18 mouse cellular contexts compared by ENCODE assay signal in genomic region chr15:101803052-101803822, GRCm38 (mm10). TPM values are rescaled to one million over a fixed set of nuclear protein-coding genes. Genes with fewer than 3 reads are reported as not detected.
DNase-seq lines count a peak whose midpoint lies in the region; ATAC-seq lines count a peak whose summit lies in the region.
"Had no signal": no experiment of that assay in that cellular context is flagged by ENCODE, and none has a peak within 500 bp of the region (broad histone marks: within the 10 kb centered on the region; RNA-seq: fewer than 3 reads in every experiment).

No protein-coding gene starts in this region.

- H3K9me3 ChIP-seq in forebrain, embryonic 12.5 days: no peaks in the 10 kb centered on the region
- no peaks in the 10 kb centered on the region for H3K9me3 ChIP-seq in forebrain, embryonic 11.5 days (ENCODE audit: control insufficient read depth, low read length)
- no peaks in the 10 kb centered on the region for H3K9me3 ChIP-seq in neural tube, embryonic 11.5 days (ENCODE audit: control insufficient read depth, low read length)
- H3K9me3 ChIP-seq in neural tube, embryonic 15.5 days (replicated peaks): no peaks in the 10 kb centered on the region
- no peaks in the 10 kb centered on the region for H3K9me3 ChIP-seq in neural tube, embryonic 13.5 days
- H3K9me3 ChIP-seq: embryonic facial prominence, embryonic 13.5 days; liver, embryonic 13.5 days had no signal

- H3K36me3 ChIP-seq in forebrain, embryonic 12.5 days (replicated peaks): no peaks in the 10 kb centered on the region
- H3K36me3 ChIP-seq in forebrain, embryonic 11.5 days (ENCODE audit: control insufficient read depth, insufficient read depth, low read length): no peaks in the 10 kb centered on the region
- no peaks in the 10 kb centered on the region for H3K36me3 ChIP-seq in neural tube, embryonic 11.5 days (ENCODE audit: control insufficient read depth, insufficient read depth, low read length)
- no peaks in the 10 kb centered on the region for H3K36me3 ChIP-seq in neural tube, embryonic 15.5 days
- no peaks in the 10 kb centered on the region for H3K36me3 ChIP-seq in neural tube, embryonic 13.5 days
- H3K36me3 ChIP-seq: embryonic facial prominence, embryonic 13.5 days; liver, embryonic 13.5 days had no signal

- no peak overlapping the region for H3K4me3 ChIP-seq in forebrain, embryonic 12.5 days (replicated peaks)
- H3K4me3 ChIP-seq in forebrain, embryonic 11.5 days (ENCODE audit: low read depth, low read length): no peak overlapping the region
- H3K4me3 ChIP-seq in neural tube, embryonic 11.5 days (ENCODE audit: low read depth, low read length): no peak overlapping the region
- H3K4me3 ChIP-seq in neural tube, embryonic 15.5 days (replicated peaks): no peak overlapping the region
- no peak overlapping the region for H3K4me3 ChIP-seq in neural tube, embryonic 13.5 days
- H3K4me3 ChIP-seq: embryonic facial prominence, embryonic 13.5 days; gastrocnemius, adult 2 months; liver, embryonic 13.5 days had no signal

- no peaks in the 10 kb centered on the region for H3K27me3 ChIP-seq in forebrain, embryonic 12.5 days
- H3K27me3 ChIP-seq in forebrain, embryonic 11.5 days (ENCODE audit: control insufficient read depth, insufficient read depth, low read length): no peaks in the 10 kb centered on the region
- H3K27me3 ChIP-seq in neural tube, embryonic 11.5 days (ENCODE audit: control insufficient read depth, insufficient read depth, low read length): no peaks in the 10 kb centered on the region
- no peaks in the 10 kb centered on the region for H3K27me3 ChIP-seq in neural tube, embryonic 15.5 days (replicated peaks)
- H3K27me3 ChIP-seq in neural tube, embryonic 13.5 days: no peaks in the 10 kb centered on the region

- H3K4me2 ChIP-seq in forebrain, embryonic 12.5 days: no peak overlapping the region
- no peak overlapping the region for H3K4me2 ChIP-seq in forebrain, embryonic 11.5 days (ENCODE audit: low read depth, low read length, severe bottlenecking)
- no peak overlapping the region for H3K4me2 ChIP-seq in neural tube, embryonic 11.5 days (ENCODE audit: low read depth)
- no peak overlapping the region for H3K4me2 ChIP-seq in neural tube, embryonic 15.5 days
- H3K4me2 ChIP-seq in neural tube, embryonic 13.5 days: no peak overlapping the region
- H3K4me2 ChIP-seq: embryonic facial prominence, embryonic 13.5 days; liver, embryonic 13.5 days had no signal

- no peak for DNase-seq in forebrain, embryonic 11.5 days (ENCODE audit: low spot score)
- DNase-seq in neural tube, embryonic 11.5 days (ENCODE audit: low spot score): no peak
- DNase-seq in left cerebral cortex, adult 18-20 months (ENCODE audit: low spot score in 2 of 2): peak; percentile 12 to 38
- DNase-seq in heart, adult 8-10 months (ENCODE audit: low spot score): no peak
- DNase-seq in embryo, embryonic 10.5 days (ENCODE audit: low spot score): no peak
- DNase-seq: gastrocnemius, adult 2 months; kidney, adult 11 months; liver, embryonic 13.5 days; lung, postnatal 4 days had no signal

- ATAC-seq in forebrain, embryonic 12.5 days (ENCODE audit: low FRiP score): no peak
- no peak for ATAC-seq in forebrain, embryonic 11.5 days (replicated peaks; ENCODE audit: low FRiP score)
- 0 out of 2 replicates have a peak, but pooled peaks have one; percentile 38 for ATAC-seq in neural tube, embryonic 11.5 days (ENCODE audit: insufficient read depth, low FRiP score, low TSS enrichment)
- ATAC-seq in neural tube, embryonic 15.5 days (ENCODE audit: low FRiP score): no peak
- 0 out of 2 replicates have a peak, but pooled peaks have one; percentile 40 for ATAC-seq in neural tube, embryonic 13.5 days (ENCODE audit: low read depth)

- H3K27ac ChIP-seq in forebrain, embryonic 12.5 days: 0 out of 2 replicates have a peak overlapping the region, but pooled peaks have one; percentile 19
- H3K27ac ChIP-seq in forebrain, embryonic 11.5 days (ENCODE audit: low read depth, low read length): no peak overlapping the region
- no peak overlapping the region for H3K27ac ChIP-seq in neural tube, embryonic 11.5 days (ENCODE audit: low read depth, low read length)
- no peak overlapping the region for H3K27ac ChIP-seq in neural tube, embryonic 15.5 days (replicated peaks)
- H3K27ac ChIP-seq in neural tube, embryonic 13.5 days (replicated peaks): peak overlapping the region; percentile 56; the same call in 1 of the 2 replicates
- H3K27ac ChIP-seq: embryonic facial prominence, embryonic 13.5 days; gastrocnemius, adult 2 months; liver, embryonic 13.5 days had no signal

- WGBS in forebrain, embryonic 12.5 days: 76% methylated on average over 11 of the region's 11 CpGs
- 83% methylated on average over 11 of the region's 11 CpGs for WGBS in forebrain, embryonic 11.5 days
- WGBS in neural tube, embryonic 11.5 days: 79% methylated on average over 11 of the region's 11 CpGs
- WGBS in neural tube, embryonic 15.5 days: 53% methylated on average over 11 of the region's 11 CpGs
- 68% methylated on average over 11 of the region's 11 CpGs for WGBS in neural tube, embryonic 13.5 days

- H3K9ac ChIP-seq in forebrain, embryonic 12.5 days: no peak overlapping the region
- no peak overlapping the region for H3K9ac ChIP-seq in forebrain, embryonic 11.5 days (ENCODE audit: low read length)
- no peak overlapping the region for H3K9ac ChIP-seq in neural tube, embryonic 11.5 days (ENCODE audit: low read length)
- no peak overlapping the region for H3K9ac ChIP-seq in neural tube, embryonic 15.5 days (replicated peaks)
- no peak overlapping the region for H3K9ac ChIP-seq in neural tube, embryonic 13.5 days
- H3K9ac ChIP-seq: embryonic facial prominence, embryonic 13.5 days; liver, embryonic 13.5 days had no signal

- H3K4me1 ChIP-seq in forebrain, embryonic 12.5 days: peaks cover 16% of the 10 kb centered on the region; the same call in 1 of the 2 replicates
- H3K4me1 ChIP-seq in forebrain, embryonic 11.5 days (replicated peaks; ENCODE audit: control insufficient read depth, insufficient read depth, low read length): no peaks in the 10 kb centered on the region
- H3K4me1 ChIP-seq in neural tube, embryonic 11.5 days (ENCODE audit: control insufficient read depth, insufficient read depth, low read length): no peaks in the 10 kb centered on the region
- peaks cover 15% of the 10 kb centered on the region for H3K4me1 ChIP-seq in neural tube, embryonic 15.5 days
- H3K4me1 ChIP-seq in neural tube, embryonic 13.5 days (replicated peaks): peaks cover 26% of the 10 kb centered on the region
- H3K4me1 ChIP-seq: embryonic facial prominence, embryonic 13.5 days; liver, embryonic 13.5 days had no signal

RNA-seq across cellular contexts. Expression of gene Krt73, which starts 1.1 kb away (rescaled TPM):
- 0.19 and 0.41 TPM in 2 replicates for polyA plus RNA-seq in forebrain, embryonic 12.5 days (2016; fragmentation: Nextera tagmentation; extraction: Ambion mirVana)
- polyA plus RNA-seq in forebrain, embryonic 11.5 days (2014; fragmentation: Nextera tagmentation; extraction: Ambion mirVana): 0.12 TPM in 1 of 2 replicates, not detected in the other
- polyA plus RNA-seq in neural tube, embryonic 11.5 days (2014; fragmentation: Nextera tagmentation; extraction: Ambion mirVana): not detected in 2 replicates
- 0.31 and 0.47 TPM in 2 replicates for polyA plus RNA-seq in neural tube, embryonic 15.5 days (2015; fragmentation: Nextera tagmentation; extraction: Ambion mirVana)
- total RNA-seq in left cerebral cortex, adult 18-20 months (2021): 1 to 10 TPM; 1.7 TPM
- polyA plus RNA-seq in neural tube, embryonic 13.5 days (2015; fragmentation: Nextera tagmentation; extraction: Ambion mirVana): 0.43 and 0.44 TPM in 2 replicates
- total RNA-seq in heart, adult 8-10 months (2022): not detected
- total RNA-seq: ES-E14; gastrocnemius, adult 2 months; neutrophil, adult 5-6 weeks had no signal
- polyA plus RNA-seq: heart, embryonic 16.5 days; liver, embryonic 13.5 days; urinary bladder, adult 2 months had no signal

RNA-seq across cellular contexts. Expression of gene Krt2, which starts 14.7 kb away (rescaled TPM):
- not detected in 2 replicates for polyA plus RNA-seq in forebrain, embryonic 12.5 days (2016; fragmentation: Nextera tagmentation; extraction: Ambion mirVana)
- polyA plus RNA-seq in forebrain, embryonic 11.5 days (2014; fragmentation: Nextera tagmentation; extraction: Ambion mirVana): not detected in 2 replicates
- polyA plus RNA-seq in neural tube, embryonic 11.5 days (2014; fragmentation: Nextera tagmentation; extraction: Ambion mirVana): not detected in 2 replicates
- polyA plus RNA-seq in neural tube, embryonic 15.5 days (2015; fragmentation: Nextera tagmentation; extraction: Ambion mirVana): not detected in 2 replicates
- total RNA-seq in left cerebral cortex, adult 18-20 months (2021): under 1 TPM; 0.28 to 0.67 TPM
- polyA plus RNA-seq in neural tube, embryonic 13.5 days (2015; fragmentation: Nextera tagmentation; extraction: Ambion mirVana): not detected in 2 replicates
- total RNA-seq in heart, adult 8-10 months (2022): not detected
- total RNA-seq: ES-E14; gastrocnemius, adult 2 months; neutrophil, adult 5-6 weeks had no signal
- polyA plus RNA-seq: heart, embryonic 16.5 days; liver, embryonic 13.5 days; urinary bladder, adult 2 months had no signal

RNA-seq across cellular contexts. Expression of gene Krt72, which starts 17.0 kb away (rescaled TPM):
- polyA plus RNA-seq in forebrain, embryonic 12.5 days (2016; fragmentation: Nextera tagmentation; extraction: Ambion mirVana): not detected in 2 replicates
- not detected in 2 replicates for polyA plus RNA-seq in forebrain, embryonic 11.5 days (2014; fragmentation: Nextera tagmentation; extraction: Ambion mirVana)
- polyA plus RNA-seq in neural tube, embryonic 11.5 days (2014; fragmentation: Nextera tagmentation; extraction: Ambion mirVana): not detected in 2 replicates
- polyA plus RNA-seq in neural tube, embryonic 15.5 days (2015; fragmentation: Nextera tagmentation; extraction: Ambion mirVana): 0.11 TPM in 1 of 2 replicates, not detected in the other
- total RNA-seq in left cerebral cortex, adult 18-20 months (2021): not detected
- polyA plus RNA-seq in neural tube, embryonic 13.5 days (2015; fragmentation: Nextera tagmentation; extraction: Ambion mirVana): not detected in 2 replicates
- total RNA-seq in heart, adult 8-10 months (2022): not detected
- total RNA-seq: ES-E14; gastrocnemius, adult 2 months; layer of hippocampus, adult 8-10 months; neutrophil, adult 5-6 weeks had no signal
- polyA plus RNA-seq: embryonic facial prominence, embryonic 13.5 days; liver, embryonic 13.5 days; urinary bladder, adult 2 months had no signal

RNA-seq across cellular contexts. Expression of gene Krt1, which starts 47.4 kb away (rescaled TPM):
- 4.0 and 4.5 TPM in 2 replicates for polyA plus RNA-seq in forebrain, embryonic 12.5 days (2016; fragmentation: Nextera tagmentation; extraction: Ambion mirVana)
- polyA plus RNA-seq in forebrain, embryonic 11.5 days (2014; fragmentation: Nextera tagmentation; extraction: Ambion mirVana): 2.6 TPM in 2 replicates
- polyA plus RNA-seq in neural tube, embryonic 11.5 days (2014; fragmentation: Nextera tagmentation; extraction: Ambion mirVana): 0.53 and 0.74 TPM in 2 replicates
- polyA plus RNA-seq in neural tube, embryonic 15.5 days (2015; fragmentation: Nextera tagmentation; extraction: Ambion mirVana): 11.9 and 16.9 TPM in 2 replicates
- 1 to 10 TPM; 1.7 to 2.6 TPM for total RNA-seq in left cerebral cortex, adult 18-20 months (2021)
- polyA plus RNA-seq in neural tube, embryonic 13.5 days (2015; fragmentation: Nextera tagmentation; extraction: Ambion mirVana): 7.0 and 8.6 TPM in 2 replicates
- total RNA-seq in heart, adult 8-10 months (2022): not detected
- total RNA-seq: gastrocnemius, adult 2 months; neutrophil, adult 5-6 weeks had no signal
- polyA plus RNA-seq: liver, embryonic 13.5 days had no signal

Comparison
In these comparisons a context has a peak if more than half of its experiments do, and no peak if none do; other contexts are left out.
1. ATAC-seq: peak in neural tube, embryonic 11.5 days (single experiment) and neural tube, embryonic 13.5 days (single experiment); none in forebrain, embryonic 12.5 days (single experiment), forebrain, embryonic 11.5 days (single experiment) and neural tube, embryonic 15.5 days (single experiment).
2. H3K27ac ChIP-seq: peak in forebrain, embryonic 12.5 days (single experiment) and neural tube, embryonic 13.5 days (single experiment); none in forebrain, embryonic 11.5 days (single experiment), neural tube, embryonic 11.5 days (single experiment) and neural tube, embryonic 15.5 days (single experiment).
3. DNase-seq: peak in left cerebral cortex, adult 18-20 months (2 of 2); none in forebrain, embryonic 11.5 days (single experiment), neural tube, embryonic 11.5 days (single experiment), heart, adult 8-10 months (single experiment) and embryo, embryonic 10.5 days (single experiment).